Mouse (Mus musculus) stomach, postnatal 0 days (tissue): ENCODE data around the gene Orc5.

ENCODE experiments used
- CTCF ChIP-seq: IDR thresholded peaks from 2 replicates; pipeline ENCODE4 v1.5.1; 2016; ENCODE audit warnings: antibody characterized with exemption, low read depth, mild to moderate bottlenecking, moderate library complexity
- EP300 ChIP-seq: optimal IDR thresholded peaks from 2 replicates; pipeline ENCODE3; 2016; ENCODE audit warnings: antibody characterized with exemption

GRCm38 (mm10) chr5:22573696-22574095 lies 23.5 kb upstream of the Orc5 start:
- TF ChIP-seq EP300 (no peak), CTCF (no peak)
